Mouse (Mus musculus) cerebellum, adult 2 months (tissue): ENCODE measurements around the gene Rnase4. TPM values are rescaled to one million over a fixed set of nuclear protein-coding genes. Genes with fewer than 3 reads are reported as not detected.

Experiments used
- DNase-seq, 2 experiments: peaks; one replicate each; pipeline ENCODE4 v3.0.0; 2021
- H3K27ac ChIP-seq: fragments of 200-500 bp; 2 replicates; pipeline ENCODE4 v1.5.1; 2012; ENCODE audit warnings: low read length, control low read depth, inconsistent platforms; ENCODE audit not compliant: insufficient read depth
- H3K27me3 ChIP-seq: fragments of 200-500 bp; 2 replicates; pipeline ENCODE4 v1.6.1; 2012; ENCODE audit warnings: inconsistent platforms, mild to moderate bottlenecking, low read length, moderate library complexity; ENCODE audit not compliant: control insufficient read depth, insufficient read depth
- H3K4me1 ChIP-seq: fragments of 200-500 bp; 2 replicates; pipeline ENCODE4 v1.6.1; 2011; ENCODE audit warnings: low read length; ENCODE audit not compliant: control insufficient read depth, insufficient read depth
- H3K4me3 ChIP-seq: fragments of 200-500 bp; replicated peaks from 2 replicates; pipeline ENCODE3; 2011; ENCODE audit warnings: mild to moderate bottlenecking, low read depth, low read length, control low read depth; ENCODE audit not compliant: insufficient read depth
- CTCF ChIP-seq: fragments of 200-500 bp; IDR thresholded peaks from 2 replicates; pipeline ENCODE4 v1.5.1; 2011; ENCODE audit warnings: low read depth, mild to moderate bottlenecking, control low read depth, low read length, moderate library complexity, borderline replicate concordance; ENCODE audit not compliant: insufficient read depth
- POLR2A ChIP-seq: fragments of 200-500 bp; IDR thresholded peaks from 2 replicates; pipeline ENCODE4 v1.6.1; 2011; ENCODE audit warnings: low read length, control low read depth, borderline replicate concordance; ENCODE audit not compliant: insufficient read depth
- WGBS: fragments of 180-500 bp; shearing (Covaris S2); methylation state at CpG from one replicate; pipeline ENCODE4 v1.1.7; 2018; 5-methylcytosine and 5-hydroxymethylcytosine counted together
- polyA plus RNA-seq: library from polyadenylated mRNA; depleted of rRNA; stranded (reverse); fragments of >200 nt; gene quantifications from 2 replicates; pipeline ENCODE4 v1.2.3, GENCODE M21; 2012

The Rnase4 gene
- polyA plus RNA-seq, 1 experiment: 11.5 TPM

DNA sequence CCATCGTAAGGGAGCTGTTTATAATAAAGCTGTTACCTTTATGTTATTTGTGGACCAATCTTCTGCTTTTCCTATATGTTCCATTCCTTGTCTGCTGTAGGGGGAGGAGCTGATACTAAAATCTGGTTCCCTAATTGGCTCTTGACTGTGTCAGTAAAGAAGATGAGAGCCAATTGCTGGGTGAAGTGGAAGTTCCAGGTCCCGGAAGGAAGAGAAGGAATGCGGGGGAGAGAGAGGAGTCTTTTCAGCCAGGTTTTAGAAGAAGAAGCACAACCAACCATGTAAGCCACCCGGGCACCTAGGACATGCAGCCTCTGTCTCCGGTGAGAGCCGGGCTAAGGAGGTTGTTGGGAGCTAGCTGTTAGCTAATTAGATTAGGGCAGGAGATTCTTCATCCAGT is 34.8 kb downstream of the Rnase4 start:
- Histone ChIP-seq H3K27ac (no peak overlapping the region), H3K27me3 (no peaks in the 10 kb centered on the region), H3K4me3 (no peak overlapping the region), H3K4me1 (no peaks in the 10 kb centered on the region)
- DNase-seq: no peak
- TF ChIP-seq POLR2A (no peak), CTCF (no peak)
- 90% methylated on average over 6 of the region's 6 CpGs for WGBS

DNA sequence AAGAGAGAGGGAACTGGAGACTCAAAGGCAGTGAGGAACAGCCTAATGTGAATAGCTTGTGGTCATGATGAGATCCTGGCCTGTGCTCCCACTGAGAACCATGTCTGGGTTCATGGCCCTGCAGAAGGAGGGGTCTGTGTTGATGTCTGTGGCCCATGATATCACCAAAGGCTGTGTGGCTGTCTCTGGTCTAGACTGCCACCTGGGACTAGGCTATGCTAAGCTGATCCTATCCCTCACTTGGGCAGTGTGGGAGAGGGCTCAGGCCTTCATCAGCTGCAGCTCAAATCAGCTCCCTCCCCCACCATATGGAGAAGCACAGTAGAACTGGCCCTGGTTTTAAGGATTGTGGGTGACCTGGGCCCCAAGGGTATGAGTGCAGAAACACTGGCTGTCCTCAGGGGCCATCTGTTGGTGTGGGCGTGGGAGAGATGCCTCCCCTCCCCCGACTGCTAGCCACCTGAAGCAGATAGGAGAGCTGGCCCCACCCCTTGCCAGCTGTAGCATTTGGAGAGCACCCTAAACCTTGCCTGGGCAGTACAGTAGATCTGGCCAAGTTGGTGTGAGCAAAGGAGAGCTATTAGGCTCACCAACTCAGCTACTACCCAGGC is 36.9 kb downstream of the Rnase4 start:
- DNase-seq: no peak
- no peak for TF ChIP-seq POLR2A
- TF ChIP-seq CTCF: no peak
- Histone ChIP-seq H3K4me1 (no peaks in the 10 kb centered on the region), H3K4me3 (no peak overlapping the region), H3K27me3 (no peaks in the 10 kb centered on the region), H3K27ac (no peak overlapping the region)
- 32% methylated on average over 2 of the region's 2 CpGs for WGBS

DNA sequence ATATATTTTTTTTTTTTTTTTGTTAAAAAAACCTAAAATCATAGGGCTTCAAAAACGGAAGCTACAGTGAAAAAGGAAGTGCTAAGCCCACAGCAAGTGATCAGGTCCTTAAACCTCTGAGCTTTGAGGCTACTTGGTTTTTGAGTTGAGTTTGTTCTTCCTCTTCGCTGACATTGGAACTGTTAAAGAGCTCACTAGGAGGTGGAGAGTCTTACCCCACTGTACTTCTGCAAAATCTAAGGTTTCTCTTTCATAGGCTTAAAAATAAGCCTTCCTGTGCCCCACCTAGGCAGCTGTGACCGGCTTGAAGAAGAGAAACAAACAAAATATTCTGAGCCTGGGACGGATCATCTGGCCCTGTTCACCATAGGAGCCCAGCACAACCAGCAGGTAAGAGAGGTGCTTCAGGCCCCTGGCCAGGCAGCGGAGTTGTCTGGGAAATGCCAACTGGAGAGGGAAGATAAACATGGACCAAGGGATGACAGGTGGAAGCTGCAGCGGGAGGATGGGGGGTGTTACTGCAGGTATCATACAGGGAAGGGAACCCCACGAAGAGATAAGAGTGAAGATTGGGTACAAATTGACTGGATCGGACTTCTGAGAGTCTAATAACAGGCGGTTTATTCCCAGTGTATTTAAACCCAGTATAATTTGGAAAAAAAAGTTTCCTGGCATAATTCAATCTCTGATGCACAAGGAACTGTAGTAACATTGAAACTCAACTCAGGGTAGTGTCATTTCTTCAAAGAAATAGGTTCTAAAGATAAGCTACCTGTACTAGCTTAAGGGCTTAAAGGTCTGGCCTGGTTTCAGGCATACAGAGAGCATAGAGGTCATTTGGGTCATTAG is 38.1 kb downstream of the Rnase4 start:
- Histone ChIP-seq H3K4me1 (no peaks in the 10 kb centered on the region), H3K27ac (no peak overlapping the region), H3K27me3 (no peaks in the 10 kb centered on the region), H3K4me3 (no peak overlapping the region)
- WGBS: 83% methylated on average over 9 of the region's 9 CpGs
- DNase-seq: no peak
- TF ChIP-seq POLR2A (no peak), CTCF (no peak)

DNA sequence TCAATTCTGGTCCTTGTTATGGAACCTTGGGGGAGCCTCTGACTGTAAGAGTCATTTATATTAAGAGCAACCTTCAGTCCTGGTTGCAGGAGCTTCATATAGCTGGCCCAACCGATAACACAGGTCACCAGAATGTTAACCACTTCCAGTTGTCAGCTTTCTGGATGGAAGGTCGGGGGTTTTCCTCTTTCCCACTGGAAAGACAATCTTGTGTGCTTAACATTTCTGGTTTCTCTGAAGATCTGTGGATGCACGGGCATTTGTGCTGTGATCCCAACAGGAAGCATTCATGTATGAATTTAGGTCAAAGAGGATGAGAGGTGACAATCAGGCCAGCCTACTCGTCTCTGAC is 38.7 kb downstream of the Rnase4 start:
- TF ChIP-seq CTCF (no peak), POLR2A (no peak)
- Histone ChIP-seq H3K27ac (no peak overlapping the region), H3K27me3 (no peaks in the 10 kb centered on the region), H3K4me1 (no peaks in the 10 kb centered on the region), H3K4me3 (no peak overlapping the region)
- DNase-seq: no peak
- WGBS: 70% methylated on average over 4 of the region's 4 CpGs

DNA sequence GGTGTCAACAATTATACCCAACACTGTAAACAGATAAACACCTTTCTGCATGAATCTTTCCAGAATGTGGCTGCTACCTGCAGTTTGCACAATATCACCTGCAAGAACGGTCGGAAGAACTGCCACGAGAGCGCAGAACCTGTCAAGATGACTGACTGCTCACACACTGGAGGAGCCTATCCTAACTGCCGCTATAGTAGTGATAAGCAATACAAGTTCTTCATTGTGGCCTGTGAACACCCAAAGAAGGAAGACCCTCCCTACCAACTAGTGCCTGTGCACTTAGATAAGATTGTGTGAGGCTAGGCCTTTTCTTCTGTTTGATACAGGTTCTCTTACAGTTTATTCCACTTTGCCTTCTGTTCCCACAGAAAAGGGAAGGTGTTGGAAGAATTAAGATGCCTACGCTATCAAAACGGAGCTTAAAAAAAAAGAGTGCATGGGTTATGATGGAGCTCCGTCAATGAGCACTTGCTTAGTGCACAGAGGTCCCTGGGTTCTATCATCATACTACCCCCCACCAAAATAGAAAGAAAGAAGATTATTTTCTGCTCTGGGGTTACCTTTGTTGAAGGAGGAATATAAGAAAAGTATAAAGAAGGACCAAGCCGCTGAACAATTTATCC is 39.6 kb downstream of the Rnase4 start:
- WGBS: 92% methylated on average over 9 of the region's 9 CpGs
- no peaks in the 10 kb centered on the region for H3K4me1 ChIP-seq
- no peak for TF ChIP-seq CTCF
- TF ChIP-seq POLR2A: no peak
- DNase-seq: no peak
- H3K27ac ChIP-seq: no peak overlapping the region
- H3K4me3 ChIP-seq: no peak overlapping the region
- H3K27me3 ChIP-seq: no peaks in the 10 kb centered on the region

DNA sequence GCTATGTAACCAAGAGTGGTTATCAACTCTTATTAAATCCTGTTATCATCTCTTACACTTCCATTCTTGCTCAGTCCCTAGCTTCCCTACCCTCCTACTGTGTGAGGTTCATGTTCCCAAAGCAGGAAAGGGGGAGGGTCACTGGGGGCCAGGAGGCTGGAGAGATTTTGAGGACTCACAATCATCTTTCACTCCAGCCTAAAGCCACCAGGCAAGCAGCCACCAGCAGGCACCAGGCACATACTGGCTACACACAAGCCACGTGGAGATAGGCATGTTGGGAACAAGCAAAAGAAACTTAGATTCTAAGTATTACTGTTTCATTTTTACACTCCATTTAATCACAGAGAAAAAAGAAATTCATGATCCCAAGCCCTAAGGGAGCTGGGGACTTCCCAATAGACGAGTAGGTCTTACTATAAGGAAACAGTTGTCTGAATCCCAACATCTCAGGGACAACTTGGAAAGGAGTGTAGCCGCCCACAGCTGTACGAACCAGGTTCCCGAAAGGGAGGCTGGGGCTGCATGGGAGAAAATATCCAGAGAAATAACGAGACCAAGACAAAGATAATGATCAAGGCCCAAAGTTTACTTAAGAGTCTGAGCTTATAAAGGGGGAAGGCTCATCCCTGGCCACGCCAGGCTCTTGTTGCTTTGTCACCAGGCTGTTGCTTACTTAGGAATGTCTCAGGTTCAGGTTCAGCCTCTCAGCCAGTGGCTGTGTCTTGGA is 40.4 kb downstream of the Rnase4 start:
- DNase-seq: no peak
- no peak overlapping the region for H3K27ac ChIP-seq
- no peaks in the 10 kb centered on the region for H3K27me3 ChIP-seq
- WGBS: 80% methylated on average over 7 of the region's 7 CpGs
- no peak overlapping the region for H3K4me3 ChIP-seq
- no peak for TF ChIP-seq POLR2A
- TF ChIP-seq CTCF: no peak
- no peaks in the 10 kb centered on the region for H3K4me1 ChIP-seq

DNA sequence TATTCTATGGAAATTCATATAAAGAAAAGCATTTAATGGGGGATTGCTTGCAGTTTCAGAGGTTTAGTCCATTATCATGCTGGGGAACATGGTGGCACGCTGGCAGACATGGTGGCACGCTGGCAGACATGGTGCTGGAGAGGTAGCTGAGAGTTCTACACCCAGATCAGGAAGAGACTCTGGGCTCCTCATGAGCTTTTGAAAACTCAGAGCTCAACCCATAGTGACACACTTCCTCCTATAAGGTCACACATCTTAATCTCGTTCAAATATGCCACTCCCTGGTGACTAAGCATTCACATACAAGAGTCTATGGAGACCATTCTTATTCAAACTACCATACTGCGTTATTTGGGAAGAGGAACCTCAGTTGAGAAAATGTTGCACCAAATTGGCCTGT is 41.5 kb downstream of the Rnase4 start:
- TF ChIP-seq CTCF: no peak
- no peak for TF ChIP-seq POLR2A
- WGBS: 87% methylated on average over 4 of the region's 4 CpGs
- DNase-seq: no peak
- H3K27me3 ChIP-seq: no peaks in the 10 kb centered on the region
- no peaks in the 10 kb centered on the region for H3K4me1 ChIP-seq
- no peak overlapping the region for H3K4me3 ChIP-seq
- H3K27ac ChIP-seq: no peak overlapping the region

DNA sequence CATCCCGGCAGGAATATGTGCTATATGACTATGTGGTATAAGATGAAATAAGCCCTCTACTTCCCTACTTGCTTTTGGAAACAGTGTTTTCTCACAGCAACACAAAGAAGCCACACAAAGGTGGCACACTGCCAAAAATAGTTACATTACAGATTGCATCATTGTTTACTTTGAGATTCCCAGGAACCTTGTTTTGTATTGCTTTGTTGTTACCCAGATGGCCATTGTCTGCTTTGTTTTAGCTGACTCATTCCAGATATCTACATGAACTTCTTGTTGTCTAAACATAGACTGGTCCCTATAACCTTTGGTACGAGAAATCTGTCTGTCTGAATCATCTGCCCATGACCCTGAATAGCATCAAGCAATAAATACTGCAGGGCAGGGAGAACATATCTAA is 49.5 kb downstream of the Rnase4 start:
- no peak for DNase-seq
- Histone ChIP-seq H3K4me3 (no peak overlapping the region), H3K4me1 (no peaks in the 10 kb centered on the region), H3K27ac (no peak overlapping the region), H3K27me3 (no peaks in the 10 kb centered on the region)
- TF ChIP-seq CTCF (no peak), POLR2A (no peak)
- WGBS: 77% methylated on average over 2 of the region's 2 CpGs
